Mouse (Mus musculus) gastrocnemius, postnatal 10 days (tissue): Measurements from ENCODE around the gene Sez6l2. TPM values are rescaled to one million over a fixed set of nuclear protein-coding genes. Genes with fewer than 3 reads are reported as not detected.

ENCODE experiments used
- DNase-seq: peaks from one replicate; pipeline ENCODE4 v3.0.0; 2021; ENCODE audit warnings: mixed read lengths
- total RNA-seq, 2 experiments: library from RNA; stranded (reverse); gene quantifications; 2 replicates each; pipeline ENCODE4 v1.2.3; 2021

Gene Sez6l2
- total RNA-seq, 2 experiments from 2014 or later, result 5.9 to 10.5 TPM

DNA sequence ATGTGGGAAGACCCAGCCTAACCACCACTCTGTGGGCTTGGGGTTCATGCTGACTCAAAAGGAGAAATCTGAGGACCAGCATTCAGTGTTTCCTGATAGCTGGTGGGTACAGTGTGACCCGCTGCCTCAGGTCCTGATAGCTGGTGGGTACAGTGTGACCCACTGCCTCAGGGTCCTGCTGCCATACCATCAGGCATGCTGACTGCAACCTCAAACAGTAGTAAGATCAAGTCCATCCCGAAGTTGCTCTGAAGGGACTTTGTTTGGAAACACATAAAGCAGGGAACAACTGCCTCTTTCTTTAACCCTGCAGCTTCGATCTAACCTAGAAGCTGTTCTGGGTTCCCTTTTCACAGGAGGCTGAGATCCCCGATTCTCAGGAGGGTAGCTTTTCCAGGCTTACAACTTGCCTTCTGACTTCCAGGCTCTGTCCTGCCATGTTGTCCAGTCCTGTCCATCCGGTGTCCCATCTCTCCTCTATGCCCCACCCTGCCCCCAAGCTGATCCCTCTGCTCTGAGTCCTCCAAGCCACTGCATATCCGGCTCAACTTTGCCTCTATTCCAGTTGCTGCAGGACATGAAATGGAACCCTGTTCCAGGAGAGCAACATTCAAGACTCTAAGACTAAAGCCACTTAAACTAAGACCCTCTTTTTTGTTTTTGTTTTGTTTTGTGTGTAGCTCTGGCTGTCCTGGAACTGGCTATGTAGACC, 57.1 kb downstream of the Sez6l2 start:
- no peak for DNase-seq

DNA sequence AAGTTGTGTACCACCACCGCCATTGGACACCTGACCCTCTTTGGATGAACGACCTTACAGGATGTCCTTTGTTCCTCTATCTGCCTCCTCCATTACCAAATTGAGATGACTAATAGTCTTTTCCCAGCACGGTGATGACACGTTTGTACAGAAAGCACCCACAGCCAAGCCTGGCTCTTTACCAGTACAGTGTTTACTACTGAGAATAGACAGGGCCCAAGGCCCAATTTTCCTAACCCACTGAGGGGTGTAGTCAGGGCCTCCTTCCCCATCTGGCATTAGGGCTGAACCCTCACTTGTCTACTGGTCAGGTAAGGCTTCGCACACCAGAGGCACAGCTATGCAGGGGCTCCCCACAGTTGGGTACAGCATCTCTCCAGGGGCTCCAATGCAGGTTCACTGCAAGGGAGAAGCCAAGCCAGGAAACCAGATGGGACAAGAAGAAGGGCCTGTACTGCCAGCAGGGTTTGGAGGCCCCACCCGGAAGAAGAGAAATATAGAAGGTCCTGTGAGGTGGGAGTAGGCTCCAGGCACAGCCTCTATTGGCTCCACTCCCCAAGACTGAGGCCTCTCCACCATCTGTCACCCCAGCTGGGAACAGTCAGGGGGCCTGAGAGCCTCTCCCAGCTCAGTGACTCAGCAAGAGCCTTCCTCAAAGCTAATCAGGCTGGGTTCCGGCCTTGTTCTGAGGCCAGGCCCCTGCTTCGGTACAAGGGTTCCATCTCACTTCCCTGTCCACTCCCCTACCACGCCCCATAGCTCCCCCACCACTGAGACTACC, 58.1 kb downstream of the Sez6l2 start:
- peak; percentile 42 for DNase-seq

DNA sequence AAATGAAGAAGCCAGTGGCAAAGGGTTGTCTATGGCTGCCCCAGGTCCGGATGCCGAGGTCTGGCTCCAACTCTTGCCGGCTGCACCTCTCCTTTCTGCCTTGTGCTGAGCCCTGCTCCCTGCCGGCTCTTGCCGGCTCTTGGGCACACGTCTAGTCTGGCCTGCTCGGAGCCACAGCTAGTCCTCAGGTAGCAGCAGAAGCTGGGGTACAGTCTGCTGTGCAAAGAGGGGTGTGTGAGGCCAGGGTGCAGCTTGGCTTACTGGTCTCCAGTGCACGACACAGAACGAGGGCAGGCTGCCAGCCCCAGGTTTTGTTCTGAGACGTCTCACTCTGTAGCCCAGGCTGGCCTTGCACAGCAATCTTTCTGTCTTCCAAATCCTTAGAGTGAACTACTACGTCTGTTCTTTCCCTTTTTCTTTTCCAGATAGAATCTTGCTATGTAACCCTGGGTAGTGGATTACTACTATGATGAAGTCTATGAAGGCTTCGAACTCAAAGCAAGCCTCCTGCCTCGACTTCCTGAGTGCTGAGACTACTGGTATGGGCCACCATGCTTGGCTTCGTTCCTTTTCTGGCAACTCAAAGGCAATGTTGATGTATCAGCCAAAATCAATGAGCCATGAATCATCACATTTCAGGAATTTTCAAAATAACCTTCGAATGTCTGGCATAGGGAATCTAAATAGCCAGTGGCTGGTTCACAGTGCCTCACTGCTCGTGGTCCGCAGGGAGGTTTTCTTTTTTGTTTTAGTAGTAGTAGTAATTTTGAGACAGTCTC, 59.1 kb downstream of the Sez6l2 start:
- no peak for DNase-seq

DNA sequence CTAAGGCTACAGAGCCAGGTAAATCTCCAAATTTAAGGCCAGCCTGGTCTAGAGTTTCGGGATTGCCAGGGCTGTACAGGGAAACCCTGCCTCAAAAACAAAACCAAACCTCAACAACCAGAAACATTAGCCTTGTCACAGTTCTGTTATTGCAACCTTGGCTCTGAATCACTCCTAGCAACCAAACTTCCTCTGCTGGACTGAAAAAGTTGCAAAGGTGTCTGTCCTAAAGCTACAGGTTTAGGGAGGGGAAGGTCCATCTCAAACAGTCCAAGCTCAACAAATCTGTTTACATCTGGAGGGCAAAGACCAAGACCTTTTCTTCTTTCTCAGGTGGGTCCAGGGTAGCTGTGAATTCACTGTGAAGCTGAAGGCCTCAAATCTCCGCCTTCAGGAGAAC, 60.7 kb downstream of the Sez6l2 start:
- no peak for DNase-seq

DNA sequence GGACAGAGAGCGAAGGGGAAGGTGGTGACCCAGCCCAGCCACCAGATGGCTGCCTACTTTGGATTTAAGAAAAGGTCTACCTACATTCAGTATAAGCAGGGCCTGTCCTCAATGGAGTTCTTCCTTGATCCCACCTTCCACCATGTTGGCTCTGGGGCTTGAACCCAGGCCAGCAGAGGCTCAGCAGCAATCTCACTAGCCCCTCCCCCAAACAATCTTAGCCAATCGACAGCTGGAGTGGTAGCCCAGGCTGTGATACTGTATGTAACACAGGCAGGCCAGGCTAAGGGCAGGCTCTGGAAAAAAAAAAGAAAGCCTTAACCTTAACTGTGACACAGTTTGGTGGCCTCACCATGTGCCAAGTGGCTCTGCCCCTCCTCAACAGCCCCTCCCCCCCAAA, 61.4 kb downstream of the Sez6l2 start:
- no peak for DNase-seq

DNA sequence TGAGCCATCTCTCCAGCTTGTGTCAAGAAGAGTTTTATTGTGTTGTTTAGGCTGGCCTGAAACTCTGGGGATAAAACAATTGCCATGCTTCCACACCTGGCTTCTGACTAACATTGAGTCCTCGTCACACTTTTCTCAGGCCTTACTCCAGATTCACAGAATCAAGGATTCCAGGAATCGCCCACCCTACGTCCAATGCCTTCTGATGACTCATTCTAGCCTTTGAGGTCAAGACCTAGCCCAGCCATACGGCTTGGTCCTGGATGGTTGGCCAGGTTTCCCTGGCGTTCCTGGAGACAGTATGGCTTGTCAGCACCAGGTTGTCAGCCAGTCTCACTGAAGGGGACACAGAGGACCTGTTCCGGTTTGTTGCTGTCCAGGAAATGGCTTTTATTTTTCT, 62.0 kb downstream of the Sez6l2 start:
- no peak for DNase-seq

DNA sequence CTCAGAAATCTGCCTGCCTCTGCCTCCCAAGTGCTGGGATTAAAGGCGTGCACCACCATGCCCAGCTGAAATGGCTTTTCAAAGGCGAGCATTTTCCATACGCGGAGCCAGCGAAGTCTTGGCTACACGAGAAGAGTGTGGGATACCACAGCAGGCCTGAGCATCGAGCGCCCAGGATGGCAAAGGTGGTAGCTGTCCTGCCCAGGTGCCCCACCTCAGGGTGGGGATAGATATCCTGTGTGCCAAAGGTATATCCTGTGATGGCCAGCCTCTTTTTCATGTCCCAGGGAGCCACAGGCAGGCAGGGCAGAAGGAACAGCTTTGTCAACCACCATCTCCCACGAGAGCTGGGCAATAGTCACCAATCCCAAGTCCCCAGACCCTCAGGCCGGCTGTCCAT, 62.5 kb downstream of the Sez6l2 start:
- no peak for DNase-seq

DNA sequence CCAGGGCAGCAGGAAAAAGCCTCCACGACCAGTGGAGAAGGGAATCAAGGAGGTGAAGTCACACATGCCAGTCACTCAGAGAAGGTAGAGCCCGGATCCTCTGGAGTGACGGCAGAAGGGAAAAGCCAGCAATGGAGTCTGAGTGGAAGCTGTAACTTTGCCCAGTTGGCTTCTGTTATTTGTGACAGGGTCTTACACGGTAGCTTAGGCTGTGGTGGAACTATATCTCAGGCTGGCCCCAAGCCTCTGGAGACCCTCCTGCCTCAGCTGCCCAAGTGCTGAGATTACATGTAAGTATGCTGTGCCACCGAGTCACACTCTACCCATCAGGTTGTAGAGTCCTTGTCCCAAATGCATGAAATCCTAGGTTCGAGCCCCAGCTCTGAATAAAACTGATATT, 63.0 kb downstream of the Sez6l2 start:
- DNase-seq, result no peak

DNA sequence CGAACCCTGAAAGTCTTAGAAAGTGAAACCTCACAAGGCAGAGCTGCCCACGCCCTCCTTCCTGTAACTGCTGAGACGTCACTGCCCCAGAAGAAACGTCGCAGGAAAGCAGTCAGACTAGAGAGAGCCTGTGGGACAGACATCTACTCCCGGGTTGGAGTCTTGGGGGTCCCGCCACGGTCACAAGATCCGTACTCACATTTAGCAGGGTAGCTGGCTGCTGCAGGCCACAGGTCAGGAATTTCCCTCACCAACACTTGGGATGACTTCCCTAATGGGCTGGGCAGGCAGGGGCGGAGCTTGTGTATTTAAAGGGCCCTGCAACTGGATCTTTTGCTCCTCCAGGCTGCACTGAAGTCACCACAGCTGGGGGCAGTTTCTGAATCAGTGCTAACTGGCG, 64.0 kb downstream of the Sez6l2 start, which contains the start of gene Mvp:
TSS of gene Mvp (minus strand) at position 302 of the 400 bp plus-strand sequence.
- DNase-seq, result peak; percentile 58

DNA sequence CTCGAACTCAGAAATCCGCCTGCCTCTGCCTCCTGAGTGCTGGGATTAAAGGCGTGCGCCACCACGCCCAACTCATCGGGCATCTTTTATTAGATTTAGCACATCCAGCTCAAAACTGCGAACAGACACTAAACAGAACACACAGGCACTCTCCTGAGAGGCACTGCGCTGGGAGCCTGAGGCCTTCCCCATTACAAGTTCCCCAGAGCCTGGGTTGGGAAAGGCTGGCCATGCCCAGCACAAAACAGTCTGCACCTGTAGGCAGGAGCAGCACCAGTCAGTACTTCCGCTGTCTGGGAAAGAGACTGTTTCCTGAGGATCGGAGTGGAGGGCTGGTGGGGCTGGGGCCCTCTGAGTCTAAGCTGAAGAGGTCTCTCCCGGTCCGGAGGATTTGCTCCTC, 64.6 kb downstream of the Sez6l2 start:
- no peak for DNase-seq

DNA sequence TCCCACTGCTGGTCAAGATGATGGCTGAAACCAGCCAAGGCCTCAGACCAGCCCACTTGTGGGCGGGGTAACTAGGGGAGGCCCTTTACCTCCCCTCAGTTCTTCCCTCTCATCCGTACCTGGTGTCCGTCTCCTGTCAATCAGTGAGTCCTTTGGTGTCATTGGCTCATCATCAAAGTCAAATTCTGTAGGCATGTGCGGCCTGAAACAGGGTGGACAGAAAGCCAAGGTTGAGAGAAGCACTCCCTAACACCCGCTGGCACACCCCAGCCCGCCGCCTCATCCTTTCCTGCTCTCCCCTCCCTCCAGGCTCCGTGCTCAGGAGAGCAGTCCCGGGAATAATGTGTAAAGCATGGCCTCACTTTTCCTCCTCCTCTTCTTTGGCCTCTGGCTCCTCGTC, 65.7 kb downstream of the Sez6l2 start:
- no peak for DNase-seq

DNA sequence TGATC, 65.9 kb downstream of the Sez6l2 start, which contains the start of gene Pagr1b:
TSS of gene Pagr1b (minus strand) at position 4 of the 5 bp plus-strand sequence.
- DNase-seq, result no peak

DNA sequence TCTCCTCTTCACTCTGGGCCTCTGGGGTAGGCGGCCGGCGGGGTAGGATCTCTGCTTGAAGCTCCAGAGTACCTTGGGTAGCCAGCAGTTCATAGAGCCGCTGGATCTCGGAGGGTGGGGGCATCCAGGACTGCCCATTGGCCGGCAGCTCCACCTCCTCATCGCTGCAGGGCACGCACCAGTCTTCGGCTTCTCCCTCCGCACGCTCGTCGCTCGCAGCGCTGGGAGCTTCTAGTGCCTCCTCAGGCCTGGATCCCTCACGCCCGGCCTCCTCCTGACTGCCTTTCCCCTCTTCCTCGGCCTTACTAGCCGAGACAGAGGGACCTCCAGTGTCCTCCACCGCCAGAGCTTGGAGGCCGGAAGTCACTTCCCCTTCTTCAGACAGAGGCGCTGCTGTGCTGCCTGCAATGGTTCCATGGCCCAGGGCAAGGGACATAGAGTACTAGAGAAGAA, 66.1 kb downstream of the Sez6l2 start:
- no peak for DNase-seq

DNA sequence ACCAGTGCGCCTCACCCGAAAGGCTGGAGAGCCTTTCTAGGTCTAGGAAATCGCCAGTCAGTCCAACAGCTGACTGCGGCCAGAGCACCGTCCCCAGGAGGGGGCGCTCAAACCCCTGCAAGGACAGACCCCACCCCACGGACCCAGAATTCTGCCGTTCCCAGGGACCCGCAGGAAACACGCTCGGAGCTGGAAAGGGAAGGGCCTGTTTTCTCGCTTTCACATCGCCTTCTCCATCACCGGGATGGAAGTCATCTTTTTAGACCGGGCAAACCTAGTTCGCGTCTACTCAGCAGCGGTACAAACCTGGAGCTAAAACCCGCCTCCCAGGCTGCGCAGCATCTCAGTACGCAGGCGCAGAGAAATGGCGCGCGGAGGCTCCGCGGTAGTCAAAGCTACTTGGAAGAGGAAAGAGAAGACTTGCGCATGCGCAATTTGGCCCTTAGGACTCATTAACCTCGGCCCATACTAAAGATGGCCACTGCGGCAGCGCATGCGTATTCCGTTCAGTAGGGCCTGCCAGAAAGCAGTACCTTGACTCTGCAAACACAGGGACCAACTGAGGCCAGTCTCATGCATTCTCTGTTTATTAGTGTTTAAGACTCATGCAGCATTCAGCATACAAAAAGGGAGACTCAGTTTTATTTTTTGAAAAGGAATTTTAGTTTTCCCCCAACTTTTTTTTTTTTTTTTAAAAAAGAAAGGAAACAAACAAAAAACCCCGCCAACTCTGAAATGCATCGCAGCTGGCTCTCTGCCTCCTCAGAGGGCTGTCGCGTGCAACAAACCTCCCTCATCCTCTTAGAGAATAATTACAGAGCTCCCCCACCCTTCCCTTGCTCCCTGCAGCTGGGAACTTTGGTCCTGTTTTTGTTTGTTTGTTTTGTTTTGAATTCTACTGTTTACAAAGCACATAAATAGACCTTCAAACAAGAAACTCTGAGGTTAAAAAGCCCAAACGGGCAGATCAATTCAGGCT, 66.9 kb downstream of the Sez6l2 start, which contains the start of gene Pagr1a:
TSS of gene Pagr1a (minus strand) at position 382 of the 979 bp plus-strand sequence.
- peak; percentile 96 for DNase-seq

DNA sequence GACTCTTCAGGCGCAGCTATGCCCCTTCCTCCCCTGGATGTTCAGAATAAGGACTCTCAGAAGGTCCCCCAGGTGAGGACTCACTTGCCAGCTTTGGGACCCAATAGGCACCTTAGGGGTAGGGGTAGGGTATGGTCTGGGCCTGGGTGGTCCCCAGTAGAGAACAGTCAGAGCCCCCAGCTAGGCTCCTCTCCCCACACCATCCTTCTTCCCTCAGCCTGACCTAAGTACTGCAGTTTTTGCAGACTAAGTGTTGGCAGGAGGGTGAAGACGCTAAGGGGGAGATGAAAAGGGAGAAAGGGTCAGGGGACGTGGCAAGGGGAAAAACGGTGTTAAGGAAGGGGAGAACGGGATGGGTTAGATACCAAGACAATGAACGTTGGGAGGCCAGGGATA, 67.6 kb downstream of the Sez6l2 start:
- no peak for DNase-seq

DNA sequence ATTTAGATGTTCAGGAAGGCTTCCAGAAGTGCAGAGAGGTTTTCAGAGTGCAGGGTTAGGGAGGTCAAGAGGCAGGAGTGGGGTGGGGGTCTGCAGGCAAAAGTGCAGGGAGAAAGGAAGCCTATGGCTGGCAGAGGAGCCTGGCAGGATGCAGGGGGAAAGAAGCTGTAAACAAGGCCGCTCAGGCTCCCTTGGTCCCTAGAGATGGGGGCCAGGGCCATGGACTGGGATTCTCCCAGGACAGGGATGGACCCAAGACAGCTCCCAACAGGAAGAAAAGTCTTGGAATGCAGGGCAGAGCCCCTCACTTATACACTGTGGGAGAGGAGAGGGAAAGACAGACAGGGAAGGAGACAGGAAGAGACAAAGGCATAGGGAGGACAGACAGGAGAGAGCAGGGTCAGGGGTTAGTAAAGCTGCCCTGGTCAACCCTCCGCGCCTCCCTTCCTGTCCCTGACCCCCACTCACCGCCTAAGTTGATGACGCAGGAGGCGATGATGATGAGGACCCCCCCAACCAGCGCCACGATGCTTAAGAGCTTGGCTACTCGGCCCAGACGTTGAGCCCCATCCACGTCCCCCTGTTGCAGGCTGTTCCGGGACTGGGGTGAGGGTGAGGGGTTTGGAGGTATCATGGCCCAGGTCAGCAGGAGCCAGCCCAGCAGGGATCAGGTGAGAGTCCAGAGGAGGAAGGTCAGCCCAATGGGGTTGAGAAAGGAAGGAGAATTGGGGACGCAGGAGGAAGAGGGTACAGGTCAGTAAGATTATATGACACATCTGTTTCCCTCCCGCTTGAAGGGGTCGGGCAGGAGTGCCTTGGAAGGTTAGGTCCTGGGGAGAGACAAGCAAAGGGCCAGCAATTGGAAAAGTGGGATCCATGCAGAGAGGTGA, 68.3 kb downstream of the Sez6l2 start:
- DNase-seq, result peak; percentile 14

DNA sequence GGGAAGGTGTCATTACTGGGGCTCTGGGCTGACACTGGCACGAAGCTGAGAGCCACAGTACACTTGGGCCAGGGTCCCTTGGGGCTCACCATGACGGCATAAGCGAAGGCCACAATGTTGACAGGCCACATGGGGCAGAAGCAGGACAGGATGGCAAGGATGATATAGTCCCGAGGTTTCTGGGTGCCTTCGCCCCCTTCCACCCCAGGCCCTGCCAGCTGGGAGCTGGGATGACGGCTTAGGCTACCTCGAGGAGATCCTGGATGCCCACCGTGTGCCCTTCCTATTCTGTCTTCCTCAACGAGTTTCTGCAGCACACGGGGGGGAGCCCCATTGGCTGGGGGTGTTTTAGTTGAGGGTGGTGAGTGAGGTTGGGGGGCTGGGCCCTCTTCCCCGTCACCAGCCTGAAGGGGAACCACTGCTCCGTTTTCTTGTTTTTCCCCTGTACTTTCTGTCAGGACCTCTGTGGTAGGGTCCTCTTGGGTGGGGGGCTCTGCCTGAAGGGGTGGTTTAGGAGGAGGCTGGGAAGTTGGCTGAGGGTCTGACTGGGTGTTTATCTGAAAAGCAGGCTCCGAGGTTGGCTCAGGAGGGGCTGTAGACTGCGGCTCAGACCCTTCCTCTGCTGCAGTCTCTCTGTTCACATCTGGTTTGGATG, 69.1 kb downstream of the Sez6l2 start:
- DNase-seq, result no peak

DNA sequence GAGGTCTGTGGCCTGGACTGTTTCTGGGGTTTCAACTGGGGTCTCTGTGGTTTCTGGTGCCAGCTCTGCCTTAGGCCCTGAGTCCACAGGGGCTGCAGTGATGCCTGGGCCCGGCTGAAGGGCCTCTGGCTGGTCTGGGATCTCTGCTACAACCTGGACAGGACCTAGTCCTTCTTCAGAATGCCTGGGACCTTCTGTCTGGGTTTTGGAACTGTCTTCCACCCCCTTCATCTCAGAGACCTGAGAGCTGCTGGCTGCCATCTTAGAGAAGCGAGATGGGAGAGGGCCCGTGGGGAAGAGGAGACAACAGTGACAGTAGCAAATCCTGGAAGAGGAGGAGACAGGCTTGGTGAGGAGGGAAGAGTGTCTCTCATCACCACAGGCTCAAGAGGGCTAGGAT, 69.7 kb downstream of the Sez6l2 start:
- DNase-seq, result no peak
